Mouse (Mus musculus): ENCODE data around the gene Rnf43. TPM values are rescaled to one million over a fixed set of nuclear protein-coding genes. Genes with fewer than 3 reads are reported as not detected.

The Rnf43 gene
- polyA plus RNA-seq, 1 experiment from 2014 or later = 0.54 TPM

- H3K4me2 ChIP-seq = peak overlapping the region; percentile 29
- WGBS = 72% methylated on average over 5 of the region's 5 CpGs
- peaks cover under 1% of the 10 kb centered on the region for H3K36me3 ChIP-seq
- ATAC-seq (ENCODE audit: low FRiP score) = no peak
- no peaks in the 10 kb centered on the region for H3K27me3 ChIP-seq (replicated peaks)
- H3K4me3 ChIP-seq (replicated peaks) = no peak overlapping the region
- no peak overlapping the region for H3K9ac ChIP-seq (replicated peaks)
- no peak overlapping the region for H3K27ac ChIP-seq (replicated peaks)
- H3K9me3 ChIP-seq (replicated peaks) = no peaks in the 10 kb centered on the region
- H3K4me1 ChIP-seq = peaks cover 15% of the 10 kb centered on the region
These were observed 71.8 kb downstream of the Rnf43 start for GRCm38 (mm10) chr11:87734346-87734745.

DNA sequence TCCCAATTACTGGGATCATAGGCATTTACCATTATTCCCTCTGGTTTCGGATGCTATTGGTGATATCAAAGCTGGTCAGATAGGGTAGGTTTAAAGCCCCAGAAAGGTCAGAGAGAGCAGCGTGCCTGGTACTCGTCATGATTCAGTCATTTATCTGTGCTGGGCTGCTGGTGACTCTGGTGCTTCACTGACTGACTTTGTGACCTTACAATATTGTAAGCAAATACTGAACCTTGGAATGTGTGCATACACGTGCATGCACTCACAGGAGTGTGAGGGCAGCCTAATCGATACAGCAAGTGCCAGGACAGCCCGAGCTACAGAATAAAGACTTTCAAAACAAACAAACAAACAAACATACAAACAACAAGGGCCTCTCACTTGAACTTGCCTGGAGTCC is 73.2 kb downstream of the Rnf43 start:
- ATAC-seq (ENCODE audit: low FRiP score) = no peak
- H3K27me3 ChIP-seq (replicated peaks) = no peaks in the 10 kb centered on the region
- H3K9me3 ChIP-seq (replicated peaks) = no peaks in the 10 kb centered on the region
- no peak overlapping the region for H3K9ac ChIP-seq (replicated peaks)
- H3K27ac ChIP-seq (replicated peaks) = no peak overlapping the region
- H3K4me2 ChIP-seq = no peak overlapping the region
- peaks cover 15% of the 10 kb centered on the region for H3K4me1 ChIP-seq
- WGBS = 90% methylated on average over 6 of the region's 6 CpGs
- no peak overlapping the region for H3K4me3 ChIP-seq (replicated peaks)
- peaks cover 13% of the 10 kb centered on the region for H3K36me3 ChIP-seq

DNA sequence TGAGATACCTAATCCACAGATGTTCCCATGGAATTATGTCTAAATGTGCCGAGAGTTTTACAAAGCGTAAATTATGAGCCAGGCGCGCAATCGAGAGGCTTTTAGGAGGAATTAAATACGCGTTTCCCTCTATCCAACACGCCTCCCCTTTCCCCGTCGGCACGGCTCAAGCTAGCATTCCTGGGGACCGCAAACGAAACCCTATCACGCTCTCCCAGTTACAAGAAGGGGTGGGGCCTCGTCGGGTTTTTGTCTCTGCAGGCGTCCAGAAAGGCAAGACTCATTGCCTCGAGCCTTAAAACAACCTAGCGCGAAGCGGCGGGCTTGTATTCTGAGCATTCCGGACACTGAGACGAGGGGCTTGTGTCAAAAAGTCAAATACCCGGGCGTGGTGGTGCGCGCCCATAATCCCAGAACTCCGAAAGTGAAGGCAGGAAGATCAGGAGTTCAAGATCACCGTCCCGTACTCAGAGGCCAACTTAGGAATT is 74.2 kb downstream of the Rnf43 start:
- no peaks in the 10 kb centered on the region for H3K9me3 ChIP-seq (replicated peaks)
- H3K27me3 ChIP-seq (replicated peaks) = no peaks in the 10 kb centered on the region
- peaks cover 15% of the 10 kb centered on the region for H3K4me1 ChIP-seq
- H3K9ac ChIP-seq (replicated peaks) = peak overlapping the region; percentile 62
- peak overlapping the region; percentile 90 for H3K4me3 ChIP-seq (replicated peaks)
- WGBS = under 1% methylated on average over 31 of the region's 31 CpGs
- peak overlapping the region; percentile 83 for H3K27ac ChIP-seq (replicated peaks)
- ATAC-seq (ENCODE audit: low FRiP score) = peak; percentile 72
- peaks cover 21% of the 10 kb centered on the region for H3K36me3 ChIP-seq
- peak overlapping the region; percentile 83 for H3K4me2 ChIP-seq

DNA sequence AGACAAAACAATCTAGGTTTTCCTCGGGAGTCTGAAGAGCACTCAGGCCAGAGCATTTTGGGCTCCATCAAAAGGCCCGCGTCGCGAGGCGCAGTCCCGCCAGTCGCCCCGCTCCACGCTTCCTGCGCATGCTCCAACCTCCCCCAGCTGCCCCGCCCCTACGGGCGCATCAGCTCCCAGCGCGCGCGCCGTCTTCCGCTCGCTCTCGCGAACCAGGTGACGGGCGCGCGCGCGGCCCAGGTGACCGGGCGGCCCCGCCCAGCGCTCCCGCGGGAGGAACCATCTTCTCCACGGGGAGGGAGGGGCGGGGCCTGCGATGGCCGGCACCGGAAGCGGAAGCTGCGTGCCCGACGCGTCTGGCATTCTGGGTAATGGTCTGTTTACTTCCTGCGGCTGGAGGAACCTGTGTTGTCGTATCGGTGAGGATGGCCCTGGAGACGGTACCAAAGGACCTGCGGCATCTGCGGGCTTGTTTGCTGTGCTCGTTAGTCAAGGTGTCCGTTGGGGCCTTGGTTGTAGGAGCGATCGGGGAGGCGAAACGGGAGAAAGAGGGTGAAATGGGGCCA is 74.7 kb downstream of the Rnf43 start, which contains the start of gene Supt4a:
Gene Supt4a, plus strand, starts transcription at position 378 of the 566 bp plus-strand sequence.
- Histone ChIP-seq H3K9ac (replicated peaks) (peak within 1 kb of the TSS; percentile 80), H3K36me3 (peaks cover 26% of the 10 kb centered on the region), H3K9me3 (replicated peaks) (no peaks in the 10 kb centered on the region), H3K27me3 (replicated peaks) (no peaks in the 10 kb centered on the region), H3K4me1 (peaks cover 15% of the 10 kb centered on the region), H3K4me3 (replicated peaks) (peak within 1 kb of the TSS; percentile 90), H3K27ac (replicated peaks) (peak within 1 kb of the TSS; percentile 83), H3K4me2 (peak within 1 kb of the TSS; percentile 83)
- WGBS = 0% methylated on average over 40 of the region's 57 CpGs
- ATAC-seq (ENCODE audit: low FRiP score) = peak; percentile 95

- no peak overlapping the region for H3K9ac ChIP-seq (replicated peaks)
- no peak overlapping the region for H3K4me2 ChIP-seq
- no peak overlapping the region for H3K4me3 ChIP-seq (replicated peaks)
- ATAC-seq (ENCODE audit: low FRiP score) = no peak
- H3K4me1 ChIP-seq = no peaks in the 10 kb centered on the region
- WGBS = 93% methylated on average over 3 of the region's 3 CpGs
- no peaks in the 10 kb centered on the region for H3K27me3 ChIP-seq (replicated peaks)
- H3K9me3 ChIP-seq (replicated peaks) = no peaks in the 10 kb centered on the region
- no peak overlapping the region for H3K27ac ChIP-seq (replicated peaks)
- peaks cover 58% of the 10 kb centered on the region for H3K36me3 ChIP-seq
These were observed 81.2 kb downstream of the Rnf43 start for GRCm38 (mm10) chr11:87743691-87744090.

- peaks cover 51% of the 10 kb centered on the region for H3K36me3 ChIP-seq
- no peak for ATAC-seq (ENCODE audit: low FRiP score)
- H3K4me3 ChIP-seq (replicated peaks) = no peak overlapping the region
- no peak overlapping the region for H3K9ac ChIP-seq (replicated peaks)
- no peak overlapping the region for H3K27ac ChIP-seq (replicated peaks)
- H3K4me1 ChIP-seq = no peaks in the 10 kb centered on the region
- H3K4me2 ChIP-seq = no peak overlapping the region
- no peaks in the 10 kb centered on the region for H3K9me3 ChIP-seq (replicated peaks)
- WGBS = 80% methylated on average over 4 of the region's 4 CpGs
- no peaks in the 10 kb centered on the region for H3K27me3 ChIP-seq (replicated peaks)
These were observed 82.4 kb downstream of the Rnf43 start for GRCm38 (mm10) chr11:87744964-87745363.

DNA sequence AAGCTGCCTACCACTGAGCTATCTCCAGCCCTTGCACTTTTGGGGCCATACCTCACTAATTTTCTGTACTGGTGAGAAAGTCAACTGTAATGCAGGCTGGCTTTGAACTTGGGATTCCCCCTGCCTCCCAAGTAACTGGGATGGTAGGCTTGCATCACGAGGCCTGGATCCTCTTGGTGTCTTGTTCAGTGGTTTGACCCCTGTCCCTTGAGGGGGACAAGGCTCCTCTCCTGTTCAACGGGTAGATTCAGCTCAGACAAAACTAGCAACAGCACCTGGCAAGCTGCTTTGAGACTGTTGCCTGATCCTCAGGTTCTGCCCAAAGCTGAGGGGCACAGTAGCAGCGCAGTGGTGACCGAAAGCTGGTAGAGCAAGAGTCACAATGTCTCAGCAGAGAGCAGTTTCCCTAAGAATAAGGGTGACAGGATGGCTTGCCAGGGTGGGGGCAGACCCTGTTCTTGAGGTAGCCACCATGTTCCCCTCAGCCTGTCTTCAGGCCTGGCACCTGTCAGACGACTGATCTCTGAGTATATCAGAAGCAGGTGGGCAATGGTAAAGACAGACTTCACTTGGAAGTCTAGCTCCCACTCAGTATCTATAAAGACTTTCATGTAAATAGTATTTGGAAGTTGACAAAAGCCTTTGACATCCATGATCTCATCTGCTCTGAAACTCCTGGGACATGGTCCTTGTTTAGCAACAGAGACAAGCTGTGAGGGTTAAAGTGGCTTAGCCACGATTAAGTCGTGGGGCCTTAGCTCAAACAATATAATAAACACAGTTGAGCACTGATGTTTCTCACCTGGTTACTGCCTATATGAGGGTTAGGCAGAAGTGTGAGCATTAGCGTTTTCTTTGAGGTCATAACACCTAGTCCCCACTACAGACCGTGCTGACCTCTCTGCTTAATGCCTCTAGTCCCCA is 83.4 kb downstream of the Rnf43 start:
- ATAC-seq (ENCODE audit: low FRiP score) = no peak
- Histone ChIP-seq H3K4me3 (replicated peaks) (no peak overlapping the region), H3K9ac (replicated peaks) (no peak overlapping the region), H3K9me3 (replicated peaks) (no peaks in the 10 kb centered on the region), H3K27ac (replicated peaks) (no peak overlapping the region), H3K36me3 (peaks cover 44% of the 10 kb centered on the region), H3K27me3 (replicated peaks) (no peaks in the 10 kb centered on the region), H3K4me1 (no peaks in the 10 kb centered on the region), H3K4me2 (no peak overlapping the region)
- 85% methylated on average over 9 of the region's 9 CpGs for WGBS

GRCm38 (mm10) chr11:87747312-87747711 is 84.8 kb downstream of the Rnf43 start:
- Histone ChIP-seq H3K36me3 (peaks cover 31% of the 10 kb centered on the region), H3K27ac (replicated peaks) (no peak overlapping the region), H3K4me3 (replicated peaks) (no peak overlapping the region), H3K27me3 (replicated peaks) (no peaks in the 10 kb centered on the region), H3K4me1 (no peaks in the 10 kb centered on the region), H3K4me2 (no peak overlapping the region), H3K9ac (replicated peaks) (no peak overlapping the region), H3K9me3 (replicated peaks) (no peaks in the 10 kb centered on the region)
- WGBS = 95% methylated on average over 4 of the region's 5 CpGs
- no peak for ATAC-seq (ENCODE audit: low FRiP score)

DNA sequence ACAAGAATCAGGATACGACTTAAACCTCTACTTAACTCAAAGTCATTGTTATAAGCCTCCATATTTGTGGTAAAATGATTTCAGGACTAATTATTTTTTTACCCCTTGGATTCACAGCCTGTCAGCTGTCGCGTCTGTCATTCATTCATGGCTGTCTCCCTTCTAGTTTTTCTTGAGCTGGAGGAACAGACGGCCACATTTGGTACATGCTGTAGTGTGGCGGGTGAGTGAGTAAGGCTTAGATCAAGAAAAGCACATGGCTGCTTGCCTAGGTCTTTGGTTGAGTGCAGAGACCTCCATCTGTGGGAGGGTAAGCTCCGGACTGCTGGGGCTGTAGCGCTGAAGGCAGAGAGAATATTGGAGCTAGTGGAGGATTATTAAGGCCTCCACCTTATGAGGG is 85.2 kb downstream of the Rnf43 start:
- 94% methylated on average over 7 of the region's 7 CpGs for WGBS
- ATAC-seq (ENCODE audit: low FRiP score) = no peak
- H3K9me3 ChIP-seq (replicated peaks) = no peaks in the 10 kb centered on the region
- no peak overlapping the region for H3K4me3 ChIP-seq (replicated peaks)
- H3K4me1 ChIP-seq = no peaks in the 10 kb centered on the region
- peaks cover 27% of the 10 kb centered on the region for H3K36me3 ChIP-seq
- H3K27me3 ChIP-seq (replicated peaks) = no peaks in the 10 kb centered on the region
- no peak overlapping the region for H3K4me2 ChIP-seq
- no peak overlapping the region for H3K9ac ChIP-seq (replicated peaks)
- H3K27ac ChIP-seq (replicated peaks) = no peak overlapping the region

GRCm38 (mm10) chr11:87748132-87749119 is 85.9 kb downstream of the Rnf43 start:
- Histone ChIP-seq H3K27ac (replicated peaks) (no peak overlapping the region), H3K4me1 (no peaks in the 10 kb centered on the region), H3K9me3 (replicated peaks) (no peaks in the 10 kb centered on the region), H3K36me3 (peaks cover 23% of the 10 kb centered on the region), H3K27me3 (replicated peaks) (no peaks in the 10 kb centered on the region), H3K9ac (replicated peaks) (no peak overlapping the region), H3K4me3 (replicated peaks) (no peak overlapping the region), H3K4me2 (no peak overlapping the region)
- no peak for ATAC-seq (ENCODE audit: low FRiP score)
- WGBS = 39% methylated on average over 19 of the region's 19 CpGs

Data from neural tube, embryonic 15.5 days (tissue).